Mouse (Mus musculus) forebrain, embryonic 15.5 days (tissue): ENCODE results near the gene Gipc1. TPM values are rescaled to one million over a fixed set of nuclear protein-coding genes. Genes with fewer than 3 reads are reported as not detected.

Experiments used
- ATAC-seq: fragments of 200-750 bp; cut with Nextera tagmentation; replicated peaks from 2 replicates; pipeline ENCODE4 v1.8.0; 2017; ENCODE audit warnings: mild to moderate bottlenecking, moderate TSS enrichment, moderate library complexity
- H3K27ac ChIP-seq: fragments of 300-500 bp; sonication (generic); replicated peaks from 2 replicates; pipeline ENCODE4 v1.5.1; 2015; ENCODE audit warnings: mild to moderate bottlenecking, inconsistent platforms
- H3K27me3 ChIP-seq: fragments of 300-500 bp; sonication (generic); 2 replicates; pipeline ENCODE4 v1.6.1; 2015; ENCODE audit warnings: inconsistent platforms
- H3K36me3 ChIP-seq: fragments of 300-500 bp; sonication (generic); 2 replicates; pipeline ENCODE4 v1.6.1; 2015; ENCODE audit warnings: mild to moderate bottlenecking, inconsistent platforms
- H3K4me1 ChIP-seq: fragments of 300-500 bp; sonication (generic); 2 replicates; pipeline ENCODE4 v1.6.1; 2015; ENCODE audit warnings: inconsistent platforms
- H3K4me2 ChIP-seq: fragments of 300-500 bp; sonication (generic); replicated peaks from 2 replicates; pipeline ENCODE4 v1.6.1; 2015; ENCODE audit warnings: mild to moderate bottlenecking, inconsistent platforms
- H3K4me3 ChIP-seq: fragments of 300-500 bp; sonication (generic); 2 replicates; pipeline ENCODE4 v1.5.1; 2015; ENCODE audit warnings: mild to moderate bottlenecking, inconsistent platforms
- H3K9ac ChIP-seq: fragments of 300-500 bp; sonication (generic); replicated peaks from 2 replicates; pipeline ENCODE4 v1.6.1; 2015; ENCODE audit warnings: mild to moderate bottlenecking, inconsistent platforms
- H3K9me3 ChIP-seq: fragments of 300-500 bp; sonication (generic); 2 replicates; pipeline ENCODE4 v1.6.1; 2016; ENCODE audit warnings: inconsistent platforms
- WGBS: fragments of 180-500 bp; shearing (Covaris S2); methylation state at CpG from one replicate; pipeline ENCODE4 v1.1.7; 2015; ENCODE audit warnings: mixed read lengths; 5-methylcytosine and 5-hydroxymethylcytosine counted together
- polyA plus RNA-seq: library from polyadenylated mRNA; unstranded; fragments of >200 nt; fragmentation: Nextera tagmentation; extraction: Ambion mirVana; gene quantifications from 2 replicates; pipeline ENCODE4 v1.2.1, GENCODE M21; 2015

Gipc1 gene
- 161 and 168 TPM in 2 replicates for polyA plus RNA-seq

GRCm38 (mm10) chr8:83652030-83652743, at the start of gene Gipc1:
Gene Gipc1, plus strand, starts transcription at chr8:83652677.
- Histone ChIP-seq H3K9me3 (no peaks in the 10 kb centered on the region), H3K4me3 (peak within 1 kb of the TSS; percentile 64), H3K4me2 (peak within 1 kb of the TSS; percentile 71), H3K27me3 (no peaks in the 10 kb centered on the region), H3K27ac (peak within 1 kb of the TSS; percentile 95), H3K36me3 (no peaks in the 10 kb centered on the region), H3K9ac (peak within 1 kb of the TSS; percentile 86), H3K4me1 (peaks cover 25% of the 10 kb centered on the region)
- WGBS, result 3% methylated on average over 50 of the region's 50 CpGs
- peak; percentile 98 for ATAC-seq

- Histone ChIP-seq H3K9ac (peak within 1 kb of the TSS; percentile 77), H3K27me3 (no peaks in the 10 kb centered on the region), H3K36me3 (peaks cover 28% of the 10 kb centered on the region), H3K4me3 (peak within 1 kb of the TSS; percentile 70), H3K4me2 (peak within 1 kb of the TSS; percentile 74), H3K4me1 (peaks cover 18% of the 10 kb centered on the region), H3K9me3 (no peaks in the 10 kb centered on the region), H3K27ac (peak within 1 kb of the TSS; percentile 97)
- under 1% methylated on average over 69 of the region's 69 CpGs for WGBS
- ATAC-seq, result peak; percentile 98
These were observed 44.6 kb upstream of the Gipc1 start, which contains the start of the genes Tecr and Dnajb1 for GRCm38 (mm10) chr8:83607661-83608397. Gene Tecr, minus strand, starts transcription at chr8:83607971. Gene Dnajb1, plus strand, starts transcription at chr8:83608193.

GRCm38 (mm10) chr8:83608398-83608829, 44.1 kb upstream of the Gipc1 start:
- Histone ChIP-seq H3K9me3 (no peaks in the 10 kb centered on the region), H3K4me1 (peaks cover 18% of the 10 kb centered on the region), H3K4me2 (peak overlapping the region; percentile 74), H3K4me3 (peak overlapping the region; percentile 70), H3K27me3 (no peaks in the 10 kb centered on the region), H3K36me3 (peaks cover 33% of the 10 kb centered on the region), H3K27ac (peak overlapping the region; percentile 97), H3K9ac (peak overlapping the region; percentile 77)
- ATAC-seq, result peak; percentile 75
- WGBS, result under 1% methylated on average over 51 of the region's 51 CpGs

- peak overlapping the region; percentile 74 for H3K4me2 ChIP-seq
- H3K27me3 ChIP-seq, result no peaks in the 10 kb centered on the region
- 30% methylated on average over 9 of the region's 9 CpGs for WGBS
- H3K4me1 ChIP-seq, result peaks cover 18% of the 10 kb centered on the region
- peak overlapping the region; percentile 97 for H3K27ac ChIP-seq
- H3K9ac ChIP-seq, result peak overlapping the region; percentile 77
- no peaks in the 10 kb centered on the region for H3K9me3 ChIP-seq
- peaks cover 36% of the 10 kb centered on the region for H3K36me3 ChIP-seq
- no peak for ATAC-seq
- H3K4me3 ChIP-seq, result peak overlapping the region; percentile 70
These were observed 43.4 kb upstream of the Gipc1 start for GRCm38 (mm10) chr8:83609086-83609485.

GRCm38 (mm10) chr8:83609547-83610180, 42.8 kb upstream of the Gipc1 start:
- Histone ChIP-seq H3K36me3 (peaks cover 39% of the 10 kb centered on the region), H3K4me3 (peak overlapping the region; percentile 70), H3K9ac (peak overlapping the region; percentile 77), H3K27me3 (no peaks in the 10 kb centered on the region), H3K4me1 (peaks cover 18% of the 10 kb centered on the region), H3K4me2 (peak overlapping the region; percentile 74), H3K27ac (no peak overlapping the region), H3K9me3 (no peaks in the 10 kb centered on the region)
- no peak for ATAC-seq
- 94% methylated on average over 10 of the region's 10 CpGs for WGBS

GRCm38 (mm10) chr8:83611921-83612320, 40.6 kb upstream of the Gipc1 start:
- Histone ChIP-seq H3K4me1 (peaks cover 17% of the 10 kb centered on the region), H3K27me3 (no peaks in the 10 kb centered on the region), H3K4me3 (no peak overlapping the region), H3K9me3 (no peaks in the 10 kb centered on the region), H3K9ac (no peak overlapping the region), H3K27ac (no peak overlapping the region), H3K36me3 (peaks cover 39% of the 10 kb centered on the region), H3K4me2 (no peak overlapping the region)
- no peak for ATAC-seq
- 95% methylated on average over 4 of the region's 4 CpGs for WGBS

- Histone ChIP-seq H3K9me3 (no peaks in the 10 kb centered on the region), H3K9ac (no peak overlapping the region), H3K4me3 (no peak overlapping the region), H3K27ac (no peak overlapping the region), H3K4me1 (peaks cover 12% of the 10 kb centered on the region), H3K4me2 (no peak overlapping the region), H3K27me3 (no peaks in the 10 kb centered on the region), H3K36me3 (peaks cover 39% of the 10 kb centered on the region)
- 95% methylated on average over 4 of the region's 4 CpGs for WGBS
- no peak for ATAC-seq
These were observed 38.8 kb upstream of the Gipc1 start for GRCm38 (mm10) chr8:83613695-83614094.

GRCm38 (mm10) chr8:83616625-83617024, 35.9 kb upstream of the Gipc1 start:
- no peak overlapping the region for H3K27ac ChIP-seq
- H3K4me3 ChIP-seq, result no peak overlapping the region
- H3K9ac ChIP-seq, result no peak overlapping the region
- H3K4me2 ChIP-seq, result no peak overlapping the region
- ATAC-seq, result no peak
- no peaks in the 10 kb centered on the region for H3K27me3 ChIP-seq
- H3K9me3 ChIP-seq, result no peaks in the 10 kb centered on the region
- no peaks in the 10 kb centered on the region for H3K4me1 ChIP-seq
- peaks cover 23% of the 10 kb centered on the region for H3K36me3 ChIP-seq

- H3K4me2 ChIP-seq, result no peak overlapping the region
- H3K36me3 ChIP-seq, result peaks cover 18% of the 10 kb centered on the region
- H3K4me3 ChIP-seq, result no peak overlapping the region
- H3K27me3 ChIP-seq, result no peaks in the 10 kb centered on the region
- 89% methylated on average over 2 of the region's 2 CpGs for WGBS
- ATAC-seq, result no peak
- H3K27ac ChIP-seq, result no peak overlapping the region
- no peaks in the 10 kb centered on the region for H3K9me3 ChIP-seq
- H3K9ac ChIP-seq, result no peak overlapping the region
- H3K4me1 ChIP-seq, result peaks cover 3% of the 10 kb centered on the region; the same call in 1 of the 2 replicates
These were observed 35.4 kb upstream of the Gipc1 start for GRCm38 (mm10) chr8:83617111-83617510.

- peaks cover 4% of the 10 kb centered on the region; the same call in 1 of the 2 replicates for H3K4me1 ChIP-seq
- H3K27ac ChIP-seq, result no peak overlapping the region
- no peak overlapping the region for H3K9ac ChIP-seq
- peaks cover 5% of the 10 kb centered on the region for H3K36me3 ChIP-seq
- 96% methylated on average over 2 of the region's 2 CpGs for WGBS
- ATAC-seq, result no peak
- H3K4me2 ChIP-seq, result no peak overlapping the region
- H3K4me3 ChIP-seq, result no peak overlapping the region
- H3K9me3 ChIP-seq, result no peaks in the 10 kb centered on the region
- H3K27me3 ChIP-seq, result no peaks in the 10 kb centered on the region
These were observed 33.9 kb upstream of the Gipc1 start for GRCm38 (mm10) chr8:83618566-83618965.

- H3K36me3 ChIP-seq, result no peaks in the 10 kb centered on the region
- no peak overlapping the region for H3K27ac ChIP-seq
- H3K4me3 ChIP-seq, result no peak overlapping the region
- H3K9me3 ChIP-seq, result no peaks in the 10 kb centered on the region
- 88% methylated on average over 9 of the region's 9 CpGs for WGBS
- H3K27me3 ChIP-seq, result no peaks in the 10 kb centered on the region
- ATAC-seq, result no peak
- no peak overlapping the region for H3K4me2 ChIP-seq
- no peak overlapping the region for H3K9ac ChIP-seq
- H3K4me1 ChIP-seq, result peaks cover 4% of the 10 kb centered on the region; the same call in 1 of the 2 replicates
These were observed 32.8 kb upstream of the Gipc1 start for GRCm38 (mm10) chr8:83619568-83620285.
